Mouse (Mus musculus): ENCODE results near the gene Atp6v1c2. TPM values are rescaled to one million over a fixed set of nuclear protein-coding genes. Genes with fewer than 3 reads are reported as not detected.

Gene Atp6v1c2
- not detected for polyA plus RNA-seq (2014; fragmentation: Illumina TruSeq; extraction: RNeasy Lipid Tissue Mini Kit (QIAGEN cat#74804); ENCODE audit: low read depth, low replicate concordance)

GRCm38 (mm10) chr12:17329259-17329658 lies at the start of gene Atp6v1c2:
Gene Atp6v1c2 (minus strand): TSS chr12:17329359.

GRCm38 (mm10) chr12:17348048-17349036 lies 19.2 kb upstream of the Atp6v1c2 start, which contains the start of gene Nol10:
Gene Nol10 (plus strand): TSS chr12:17348458.

GRCm38 (mm10) chr12:17265971-17266672 lies 63.0 kb downstream of the Atp6v1c2 start, which contains the start of gene Pdia6:
Gene Pdia6 (plus strand): TSS chr12:17266545.

Other genes with a start within 250 kb of the Atp6v1c2 start
- not detected for gene Kcnf1, start 152.5 kb downstream of the Atp6v1c2 start, polyA plus RNA-seq (2014; fragmentation: Illumina TruSeq; extraction: RNeasy Lipid Tissue Mini Kit (QIAGEN cat#74804); ENCODE audit: low read depth, low replicate concordance)
- gene Pdia6, start 62.8 kb downstream of the Atp6v1c2 start, polyA plus RNA-seq (2014; fragmentation: Illumina TruSeq; extraction: RNeasy Lipid Tissue Mini Kit (QIAGEN cat#74804); ENCODE audit: low read depth, low replicate concordance) = 93.1 TPM
- gene Nol10, start 19.1 kb upstream of the Atp6v1c2 start, polyA plus RNA-seq (2014; fragmentation: Illumina TruSeq; extraction: RNeasy Lipid Tissue Mini Kit (QIAGEN cat#74804); ENCODE audit: low read depth, low replicate concordance) = 7.3 TPM
- 70.3 TPM for gene Odc1, start 215.4 kb upstream of the Atp6v1c2 start, polyA plus RNA-seq (2014; fragmentation: Illumina TruSeq; extraction: RNeasy Lipid Tissue Mini Kit (QIAGEN cat#74804); ENCODE audit: low read depth, low replicate concordance)

All from heart, adult 10 weeks (tissue).